Mouse (Mus musculus) kidney, postnatal 25 days (tissue): Measurements from ENCODE around the gene Lrba.

Experiments used
- DNase-seq, 2 experiments: peaks; one replicate each; pipeline ENCODE4 v3.0.0; 2021; ENCODE audit warnings: mixed read lengths in 2 of 2

Lrba gene

DNA sequence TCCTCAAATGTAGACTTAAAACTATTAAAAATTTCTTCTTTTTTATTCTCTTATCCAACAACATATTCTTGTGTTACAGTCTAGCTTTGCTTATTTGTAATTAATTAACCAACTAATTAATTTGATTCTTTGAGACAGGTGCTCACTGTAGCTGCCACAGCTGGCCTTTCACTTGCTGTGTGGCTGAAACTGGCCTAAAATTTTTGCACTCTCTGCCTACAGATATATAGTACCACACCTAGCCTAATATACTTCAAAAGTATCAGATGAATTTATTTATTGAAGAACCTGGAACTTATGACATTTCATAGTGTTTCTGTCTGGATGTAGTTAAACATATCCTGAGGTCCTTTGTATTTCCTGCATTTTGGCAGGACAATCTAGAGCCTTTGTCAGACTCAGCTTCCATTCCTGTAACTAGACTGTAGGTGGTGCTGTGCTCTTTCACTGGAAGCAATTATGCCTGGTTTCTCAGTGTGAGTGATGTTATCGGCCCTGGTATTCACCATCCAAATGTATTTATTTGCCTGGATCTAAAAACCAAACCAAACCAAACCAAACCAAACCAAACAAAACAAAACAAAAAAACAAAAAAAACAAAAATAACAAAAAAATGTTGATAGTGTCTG, 43.7 kb downstream of the Lrba start:
- DNase-seq, result peak in 1 of 2 experiments; percentile 26

DNA sequence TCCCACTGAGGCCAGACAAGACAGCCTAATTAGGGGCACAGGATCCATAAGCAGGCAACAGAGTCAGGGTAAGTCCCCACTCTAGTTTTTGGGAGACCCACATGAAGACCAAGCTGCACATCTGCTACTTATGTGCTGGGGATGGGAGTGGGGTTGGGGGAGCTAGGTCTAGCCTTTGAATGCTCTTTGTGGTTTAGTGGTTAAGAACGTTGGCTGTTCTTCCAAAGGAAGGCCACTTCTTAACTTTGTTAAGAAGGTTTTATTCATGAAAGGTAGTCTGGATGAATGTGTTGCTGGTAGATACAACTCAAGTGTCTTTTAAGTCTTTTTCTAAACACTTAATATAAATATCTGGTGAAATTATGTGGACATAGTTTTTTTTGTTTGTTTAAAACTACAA, 51.2 kb downstream of the Lrba start:
- no peak for DNase-seq

DNA sequence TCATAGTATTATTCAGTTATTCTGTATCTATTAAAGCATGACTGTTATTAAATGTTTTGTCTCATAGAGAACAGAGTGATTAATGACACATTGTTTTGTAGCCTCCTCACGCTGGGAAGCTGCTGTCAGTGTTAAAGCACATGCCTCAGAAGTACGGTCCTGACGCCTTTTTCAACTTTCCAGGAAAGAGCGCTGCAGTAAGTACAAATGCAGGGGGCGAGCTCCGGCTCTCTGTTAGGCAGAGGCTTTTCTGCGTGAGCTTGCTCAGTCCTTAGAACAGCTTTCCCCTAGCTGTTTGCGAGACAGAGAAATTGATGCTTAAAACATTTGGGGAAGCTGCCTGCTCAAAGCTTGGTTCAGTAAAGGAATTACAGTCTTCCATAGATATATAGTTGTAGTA, 66.8 kb downstream of the Lrba start:
- no peak for DNase-seq

DNA sequence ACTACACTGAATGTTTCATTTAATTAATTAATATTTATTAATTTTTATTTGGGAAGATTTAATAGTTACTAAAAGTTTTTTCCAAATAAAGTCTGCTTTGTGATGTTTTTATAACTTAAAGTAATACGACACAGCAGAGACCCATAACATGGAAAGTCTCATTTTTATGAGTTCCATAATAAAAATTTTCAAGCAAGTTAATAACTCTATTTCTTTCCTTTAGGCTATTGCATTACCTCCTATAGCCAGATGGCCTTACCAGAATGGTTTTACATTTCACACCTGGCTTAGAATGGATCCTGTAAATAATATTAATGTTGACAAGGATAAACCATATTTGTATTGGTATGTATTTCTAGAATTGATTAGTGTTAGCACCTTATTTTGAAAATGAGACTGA, 70.4 kb downstream of the Lrba start:
- DNase-seq, result no peak

DNA sequence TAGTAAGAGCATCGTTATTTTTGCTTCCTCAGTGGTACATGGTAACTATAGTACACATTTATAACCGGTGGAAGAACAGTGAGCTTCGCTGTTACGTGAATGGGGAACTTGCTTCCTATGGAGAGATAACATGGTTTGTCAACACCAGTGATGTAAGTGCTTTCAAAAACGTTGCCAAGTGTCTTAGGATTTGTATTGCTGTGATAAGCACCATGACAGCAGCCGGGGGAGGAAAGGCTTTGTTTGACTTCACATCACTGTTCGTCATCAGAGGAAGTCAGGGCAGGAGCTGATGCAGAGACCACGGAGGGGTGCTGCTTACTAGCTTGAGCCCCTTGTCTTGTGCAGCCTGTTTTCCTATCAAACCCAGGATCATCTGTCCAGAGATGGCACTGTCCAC, 71.7 kb downstream of the Lrba start:
- DNase-seq, result no peak

DNA sequence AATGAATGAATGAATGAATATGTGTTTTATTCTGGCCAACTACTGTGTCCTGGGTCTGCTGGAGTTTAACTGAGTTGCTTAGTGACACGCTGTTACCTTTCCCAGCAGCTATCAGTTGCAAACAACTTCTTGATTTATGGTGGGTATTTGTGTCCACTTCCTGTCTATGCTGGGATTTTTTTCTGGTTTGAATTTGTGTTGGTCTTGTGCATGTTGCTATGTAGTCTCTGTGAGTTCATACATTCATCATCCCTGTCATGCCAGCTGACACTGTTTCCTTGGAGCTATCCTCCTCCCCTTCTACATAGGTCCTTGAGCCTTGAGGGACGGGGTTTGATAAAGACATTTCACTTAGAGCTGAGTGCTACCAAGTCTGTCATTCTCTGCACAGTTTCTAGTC, 84.4 kb downstream of the Lrba start:
- DNase-seq, result no peak

DNA sequence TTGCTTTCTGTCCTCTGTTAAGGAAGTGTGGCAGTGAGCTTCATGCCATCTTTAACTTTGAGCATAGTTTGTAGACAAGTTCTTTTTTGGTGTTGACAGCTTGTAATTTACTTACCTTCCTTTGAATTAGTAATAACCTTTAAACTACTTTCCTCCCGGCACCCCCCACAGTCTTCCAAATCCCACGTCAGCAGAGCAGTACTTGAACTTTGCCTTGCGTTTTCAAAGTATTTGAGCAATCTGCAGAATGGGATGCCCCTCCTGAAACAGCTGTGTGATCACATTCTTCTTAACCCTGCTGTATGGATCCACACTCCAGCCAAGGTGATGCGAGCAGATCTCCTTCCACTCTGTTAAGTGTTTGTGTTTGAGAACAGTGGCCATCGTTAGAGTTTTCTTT, 85.7 kb downstream of the Lrba start:
- peak; percentile 26 to 34 for DNase-seq

DNA sequence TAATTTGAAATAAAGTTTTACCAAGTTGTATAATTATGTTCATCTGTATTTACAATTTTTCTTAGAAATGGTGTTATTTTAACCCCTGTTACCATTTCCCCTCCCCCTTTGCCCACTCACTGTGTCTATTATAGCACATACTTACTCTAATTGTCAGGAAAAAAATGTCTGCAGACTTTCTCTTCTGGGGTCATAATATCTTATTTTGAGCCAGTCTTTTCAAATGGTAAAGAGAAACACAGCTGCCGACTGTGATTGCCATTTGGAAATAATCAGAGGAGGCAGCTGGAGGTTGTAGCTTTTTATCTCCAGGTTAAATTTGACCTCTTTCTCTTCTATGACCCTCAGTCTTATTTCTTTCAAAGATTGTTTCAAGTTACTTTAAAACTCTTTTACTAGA, 86.9 kb downstream of the Lrba start:
- DNase-seq, result no peak

DNA sequence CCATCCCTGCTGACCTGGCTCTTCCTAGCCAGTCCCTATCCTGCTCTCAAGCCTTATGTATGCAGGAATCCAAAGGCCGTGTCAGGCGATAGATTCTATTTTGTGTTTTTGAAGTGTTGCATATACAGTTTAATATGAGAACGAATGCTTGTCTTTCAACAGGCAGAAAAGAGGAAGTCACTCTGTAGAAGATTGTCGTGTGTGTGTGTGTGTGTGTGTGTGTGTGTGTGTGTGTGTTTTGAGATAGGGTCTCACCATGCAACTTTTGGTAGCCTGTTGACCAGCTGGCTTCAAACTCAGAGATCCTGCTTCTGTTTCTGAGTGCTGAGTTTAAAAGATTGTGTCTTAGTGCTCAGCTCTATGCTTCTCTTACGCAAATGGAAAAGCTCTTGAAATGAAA, 93.2 kb downstream of the Lrba start:
- DNase-seq, result no peak

DNA sequence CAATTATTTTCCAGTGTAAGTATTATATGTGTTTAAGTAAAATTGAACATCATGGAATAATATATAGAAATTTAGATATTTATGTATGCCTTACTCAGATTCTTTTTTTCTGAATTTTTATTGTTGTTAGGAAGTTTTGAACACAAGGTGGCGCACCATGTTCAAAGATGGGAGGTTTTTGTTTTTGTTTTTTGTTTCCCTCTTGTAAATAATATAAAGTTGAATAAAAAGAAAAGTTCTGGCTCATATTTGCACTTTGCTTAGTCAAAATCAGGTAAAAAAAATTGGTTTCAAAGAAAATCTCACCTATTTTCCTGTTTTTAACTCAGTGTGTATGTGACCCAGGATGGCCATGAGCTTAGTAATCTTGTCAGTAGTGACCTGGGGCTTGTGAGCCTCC, 104.1 kb downstream of the Lrba start:
- peak in 1 of 2 experiments; percentile 42 for DNase-seq

DNA sequence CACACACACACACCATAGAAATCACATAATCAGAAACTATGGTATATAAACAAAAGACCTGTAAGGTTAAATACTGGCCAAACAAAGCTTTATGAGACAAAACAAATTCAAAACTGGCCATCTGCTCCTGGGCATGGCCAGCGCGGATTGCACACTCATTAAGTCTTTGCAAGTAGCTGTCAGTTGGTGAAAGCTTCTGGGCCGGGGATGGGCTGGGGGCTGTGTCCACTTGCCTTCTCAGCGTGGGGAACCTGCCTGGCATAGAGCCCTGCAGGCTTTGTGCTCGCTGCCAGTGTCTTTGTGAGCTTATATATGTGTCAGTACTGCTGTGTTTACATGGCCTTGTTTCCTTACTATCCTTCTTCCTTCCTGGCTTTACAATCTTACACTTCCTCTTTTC, 118.8 kb downstream of the Lrba start:
- no peak for DNase-seq

DNA sequence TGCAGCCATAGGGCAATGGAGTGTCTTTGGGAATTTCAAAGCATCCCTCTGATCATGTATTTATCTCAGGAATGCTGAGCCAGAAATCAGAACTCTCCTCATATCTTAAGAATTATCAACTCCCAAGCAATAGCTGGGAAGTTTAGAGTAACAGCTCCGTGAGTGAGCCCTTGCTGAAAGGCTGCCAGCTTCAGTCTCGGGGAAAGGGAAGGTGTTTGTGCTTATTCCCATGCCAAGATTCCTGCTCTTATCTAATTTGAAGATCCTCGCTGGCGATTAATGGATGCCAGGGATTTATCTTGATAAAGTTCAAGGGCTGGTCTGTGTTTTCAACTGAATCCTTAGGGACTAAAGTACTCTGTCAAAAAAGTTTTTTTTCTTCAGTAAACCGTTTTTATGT, 138.0 kb downstream of the Lrba start:
- DNase-seq, result peak in 1 of 2 experiments; percentile 14

DNA sequence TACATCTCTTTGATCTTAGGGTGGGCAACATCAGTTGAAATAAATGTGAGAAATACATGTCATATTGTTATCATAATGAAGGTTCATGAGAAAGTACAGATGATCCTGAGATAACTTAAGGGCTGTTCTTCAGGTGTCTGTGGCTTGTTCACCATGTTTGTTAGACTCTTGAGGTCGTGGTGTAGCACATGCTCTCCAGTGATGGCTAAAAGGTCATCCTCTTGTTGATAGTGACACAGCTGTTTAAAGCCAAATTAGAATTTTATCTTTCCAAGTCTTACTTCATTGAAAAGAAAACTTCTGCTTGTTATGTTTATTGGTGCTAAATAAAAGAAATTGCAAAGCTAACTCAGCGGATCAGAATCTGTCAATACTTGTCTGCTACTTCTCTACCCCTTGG, 147.0 kb downstream of the Lrba start:
- DNase-seq, result no peak

DNA sequence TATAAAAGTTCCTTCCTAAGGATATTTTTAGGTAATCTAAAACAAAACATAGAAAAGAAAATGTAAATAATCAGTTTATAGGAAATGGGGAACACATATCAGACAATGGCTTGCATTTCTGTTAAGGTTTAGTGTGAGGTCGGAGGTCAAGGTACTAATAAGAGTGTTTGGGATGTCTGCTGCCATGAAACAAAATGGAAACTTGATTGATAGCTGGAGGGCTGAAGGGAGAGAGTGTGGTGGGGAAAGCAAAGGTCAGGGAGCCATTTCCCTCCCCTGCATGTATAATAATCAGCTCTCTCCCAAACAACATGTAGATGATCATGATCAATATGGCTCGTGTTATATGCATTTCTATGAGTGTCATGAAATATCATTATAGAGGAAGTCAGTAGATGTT, 150.8 kb downstream of the Lrba start:
- DNase-seq, result no peak

DNA sequence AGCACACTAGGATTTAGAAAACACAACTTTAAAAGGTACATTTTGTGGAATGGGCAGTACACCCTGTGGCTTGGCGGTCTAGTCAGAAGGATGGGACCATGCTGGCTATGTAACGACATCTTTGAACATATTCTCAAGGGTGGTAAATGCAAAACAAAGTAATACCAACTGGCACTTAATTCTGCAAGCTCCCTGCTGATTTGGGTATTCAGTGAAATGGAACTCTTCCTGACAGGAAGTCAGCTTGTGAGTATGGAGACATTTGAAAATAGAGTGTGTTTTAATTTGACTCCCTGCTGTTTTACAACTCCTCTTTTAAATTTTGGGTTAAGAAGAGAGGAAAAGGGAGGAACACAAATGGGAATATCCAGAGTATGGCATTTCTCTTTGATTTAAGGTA, 158.1 kb downstream of the Lrba start:
- DNase-seq, result no peak

DNA sequence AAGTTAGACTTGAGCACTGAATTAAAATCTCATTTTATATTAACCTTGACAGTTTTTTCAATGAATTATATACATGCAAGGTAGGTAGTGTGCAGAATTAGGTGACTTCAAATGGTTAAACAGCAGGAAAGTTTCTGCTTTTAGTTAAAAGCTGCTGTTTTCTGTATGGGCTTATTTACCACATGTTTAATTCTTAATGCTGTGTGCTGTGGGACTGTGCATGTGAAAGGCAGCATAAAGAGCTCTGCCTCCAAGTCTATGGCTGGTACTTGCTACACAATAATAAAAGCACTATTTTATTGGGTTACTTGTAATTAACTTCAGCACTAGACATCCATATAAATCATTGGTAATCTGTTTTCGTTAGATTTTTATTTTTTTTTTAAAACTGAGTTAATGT, 160.6 kb downstream of the Lrba start:
- DNase-seq, result no peak

DNA sequence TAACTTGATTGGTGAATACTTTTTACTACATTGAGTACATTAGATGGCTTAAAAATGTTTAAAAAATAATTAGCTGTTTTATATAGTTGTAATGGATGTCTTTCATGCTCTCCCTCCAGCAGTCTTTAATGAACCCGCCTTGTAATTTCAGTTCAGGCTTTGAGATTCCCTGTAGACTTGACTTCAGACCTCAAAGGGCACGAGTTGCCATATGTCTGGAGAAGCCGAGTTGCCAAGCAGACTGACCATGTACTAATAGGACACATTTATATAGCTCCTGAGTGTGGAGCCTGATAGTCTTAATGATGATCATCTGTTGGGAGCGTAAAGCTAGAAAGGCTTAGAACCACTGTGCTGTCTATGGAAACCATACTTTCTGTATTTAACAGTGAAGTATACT, 161.8 kb downstream of the Lrba start:
- no peak for DNase-seq

DNA sequence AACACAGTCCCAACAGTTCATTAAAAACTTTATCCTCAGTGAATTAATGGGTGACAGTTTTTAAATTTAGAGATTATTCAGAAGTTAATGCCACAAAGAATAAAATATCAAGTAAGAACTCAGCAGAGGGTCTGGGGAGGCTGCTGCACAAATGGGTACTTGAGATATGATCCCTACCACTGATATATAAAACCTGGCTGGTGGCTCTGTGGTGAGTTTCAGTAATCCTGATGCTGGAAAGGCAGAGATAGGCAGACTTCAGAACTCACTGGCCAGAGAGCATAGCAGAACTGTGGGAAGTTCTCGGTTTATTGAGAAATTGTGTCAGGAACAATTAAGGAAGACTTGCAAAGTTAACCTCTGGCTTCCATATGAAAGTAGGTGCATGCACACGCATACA, 199.3 kb downstream of the Lrba start:
- no peak for DNase-seq

DNA sequence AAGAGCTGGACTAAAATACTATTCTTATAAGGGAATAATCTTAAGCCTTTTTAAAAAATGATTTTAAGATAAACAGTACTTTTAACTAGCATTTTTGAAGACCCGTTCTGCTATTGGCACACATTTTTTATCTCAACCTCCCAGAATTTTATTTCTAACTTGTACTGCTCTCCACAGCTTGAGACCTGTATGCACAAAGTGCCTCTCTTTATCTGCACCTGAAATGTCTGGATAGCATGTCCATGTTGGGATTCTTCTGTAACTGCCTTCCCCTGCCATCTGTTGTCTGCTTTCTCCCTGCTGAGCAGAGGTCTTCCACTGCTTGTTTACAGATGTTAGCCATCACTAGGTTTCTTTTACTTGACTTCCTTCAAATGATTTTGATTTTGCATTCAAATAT, 202.3 kb downstream of the Lrba start:
- DNase-seq, result no peak

DNA sequence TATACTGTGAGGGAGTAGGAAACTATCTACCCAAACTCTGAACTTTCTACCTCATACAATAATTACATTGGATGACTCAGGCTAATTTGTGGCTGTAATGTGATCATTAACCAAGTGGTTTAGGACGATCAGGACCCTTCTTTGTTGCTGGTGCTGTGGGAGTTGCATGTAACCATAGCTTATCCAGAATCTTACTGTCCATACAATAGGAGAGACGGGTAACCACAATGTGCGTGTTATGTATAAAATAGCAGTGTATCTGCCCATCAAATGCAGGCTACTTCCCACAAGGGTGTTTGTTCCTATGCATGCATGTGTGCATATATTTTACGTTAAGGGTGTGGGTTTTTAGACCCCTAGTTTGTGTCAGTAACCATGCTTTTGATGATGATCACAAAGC, 219.0 kb downstream of the Lrba start:
- no peak for DNase-seq

DNA sequence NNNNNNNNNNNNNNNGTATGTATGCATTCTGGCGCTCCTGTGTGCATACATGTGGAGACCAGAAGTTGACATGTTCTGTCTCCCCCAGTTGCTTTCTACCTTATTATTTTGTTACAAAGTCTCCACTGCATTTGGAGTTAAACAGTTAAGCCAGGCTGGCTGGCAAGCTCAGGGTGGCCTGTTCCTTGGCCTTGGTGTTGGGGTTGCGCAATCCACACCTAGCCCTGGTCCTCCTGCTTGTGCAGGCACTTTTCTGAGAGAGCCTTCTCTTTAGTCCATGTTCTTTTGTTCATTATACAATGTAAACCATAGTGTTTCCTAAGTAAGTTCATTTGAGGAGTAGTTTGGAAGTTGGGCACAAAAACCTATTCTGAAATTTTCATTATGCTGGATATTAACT, 226.7 kb downstream of the Lrba start:
- DNase-seq, result peak; percentile 16 to 48

DNA sequence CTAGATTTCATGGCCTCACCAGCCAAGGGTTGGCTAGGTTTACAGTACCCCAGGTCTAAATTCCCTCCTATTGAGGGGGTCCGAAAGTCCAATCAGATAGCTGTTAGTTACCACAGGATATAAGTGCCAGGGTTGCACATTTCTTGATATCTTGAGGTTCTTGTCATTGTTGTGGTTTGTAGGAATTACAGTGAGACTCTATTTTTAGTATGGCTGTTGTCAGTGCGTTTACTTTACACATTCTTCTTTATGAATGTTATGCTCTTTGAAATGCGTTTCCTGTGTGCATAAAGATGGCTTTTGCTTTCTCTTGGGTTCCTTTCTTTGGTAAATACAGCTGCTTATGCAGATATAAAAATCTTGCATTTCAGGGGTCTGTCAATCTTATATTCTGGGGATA, 237.1 kb downstream of the Lrba start:
- DNase-seq, result no peak

DNA sequence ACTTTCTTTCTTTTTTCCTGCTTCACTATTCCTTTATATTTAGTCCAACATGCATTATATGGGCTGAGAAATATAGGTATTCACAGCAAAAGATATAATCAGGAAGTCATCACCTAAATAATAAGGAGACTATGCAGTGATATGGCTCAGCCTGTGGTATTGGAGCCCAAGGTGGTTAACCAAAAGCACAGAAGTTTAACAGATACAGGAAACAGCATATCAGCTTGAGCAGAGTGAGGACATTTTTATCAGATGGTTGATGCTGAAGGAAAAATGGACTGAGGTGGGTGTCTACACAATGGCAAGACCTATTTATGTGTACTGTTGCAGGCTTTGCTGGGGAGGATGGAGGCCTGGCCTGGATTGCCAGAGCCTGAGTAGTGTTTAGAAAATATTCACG, 265.5 kb downstream of the Lrba start:
- no peak for DNase-seq

DNA sequence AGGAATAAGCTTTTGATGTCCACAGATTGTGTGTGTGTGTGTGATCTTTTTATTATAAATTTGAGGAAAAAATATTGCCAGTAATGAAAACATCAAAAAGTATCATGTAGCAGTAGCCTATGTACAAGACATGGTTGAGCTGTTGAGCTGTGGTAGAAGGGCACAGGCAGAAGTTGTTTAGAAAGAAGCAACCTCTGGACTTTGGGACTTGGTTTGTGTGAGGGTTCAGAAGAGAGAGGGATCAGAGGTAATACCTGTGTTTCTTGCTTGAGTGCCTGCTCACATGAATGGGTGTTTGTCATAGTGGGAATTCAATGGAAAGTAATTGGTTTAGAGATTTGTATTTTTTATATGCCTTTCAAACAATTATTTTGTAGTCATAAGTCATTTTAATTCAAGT, 276.1 kb downstream of the Lrba start:
- no peak for DNase-seq

DNA sequence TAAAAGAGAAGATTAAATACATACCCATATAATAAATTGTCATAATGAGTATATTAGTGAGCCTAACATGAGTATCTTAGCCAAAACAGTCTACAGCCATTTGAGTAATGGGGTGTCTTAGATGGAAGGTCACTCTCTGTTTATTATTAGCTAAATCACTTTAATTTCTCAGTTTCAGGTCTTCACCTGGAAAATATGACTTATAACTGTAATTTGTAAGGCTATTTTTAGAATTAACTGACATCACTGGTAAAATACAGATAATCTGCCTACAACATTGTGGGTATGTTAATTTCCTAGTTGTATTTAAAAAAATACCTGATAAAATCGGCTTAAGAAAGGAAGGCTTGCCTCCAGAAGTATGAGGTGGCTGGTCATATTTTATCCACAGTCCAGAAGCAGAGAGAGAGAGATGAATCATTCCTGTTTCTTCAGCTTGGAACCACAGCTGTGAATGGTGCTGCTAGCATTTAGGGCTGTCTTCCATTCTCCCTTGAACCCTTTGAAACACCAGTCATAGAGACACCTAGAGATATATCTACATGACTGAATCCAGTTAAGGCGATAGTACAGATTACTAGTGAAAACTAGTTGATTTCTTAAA, 294.1 kb downstream of the Lrba start:
- DNase-seq, result no peak
